Mouse (Mus musculus) 3T3-L1 (cell line): Measurements from ENCODE around the gene Spg20.

Source experiments
- DNase-seq: peaks from one replicate; pipeline ENCODE4 v3.0.0-alpha.2; 2015; ENCODE audit warnings: low read depth, low spot score

Spg20 gene

DNA sequence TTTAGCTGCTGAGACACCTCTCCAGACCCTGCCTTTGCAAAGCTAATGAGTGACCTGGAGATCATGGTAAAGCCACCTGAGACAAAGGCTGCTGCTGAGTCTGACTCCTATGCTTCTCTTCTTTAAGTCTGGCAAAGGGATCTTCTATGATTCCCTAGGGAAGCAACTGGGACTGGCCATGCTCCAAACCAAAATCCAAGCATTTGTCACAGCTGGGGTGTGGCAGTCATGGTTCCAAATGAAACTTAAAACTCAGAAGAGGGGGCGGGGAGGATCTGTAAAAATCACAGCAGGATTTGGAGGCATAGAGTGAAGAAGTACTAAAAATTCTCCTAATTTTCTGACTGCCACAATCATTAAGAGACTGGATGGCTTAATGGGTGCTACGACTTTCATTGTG, 14.7 kb upstream of the Spg20 start:
- peak; percentile 80 for DNase-seq

GRCm38 (mm10) chr3:55098014-55098413, 13.9 kb upstream of the Spg20 start:
- DNase-seq: no peak

DNA sequence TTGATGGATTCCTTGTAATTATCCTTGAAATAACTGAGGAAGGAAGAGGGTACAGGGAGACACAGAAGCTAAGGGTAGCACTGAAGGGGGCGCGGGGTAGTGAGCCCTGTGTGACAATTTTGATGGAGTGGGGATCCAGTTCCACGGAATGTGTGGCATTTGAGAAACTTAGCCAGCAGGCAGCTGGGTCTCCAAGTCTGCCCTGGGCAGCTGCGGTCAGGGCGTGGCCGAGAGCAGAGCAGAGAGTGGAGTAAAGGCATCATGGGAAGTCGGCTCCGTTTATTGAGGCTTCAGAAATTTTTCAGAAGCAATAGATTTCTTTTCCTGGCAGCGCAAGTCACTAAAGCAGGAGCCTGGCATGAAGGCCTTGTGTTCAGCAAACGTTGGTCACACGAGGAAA, 12.9 kb upstream of the Spg20 start:
- no peak for DNase-seq

- DNase-seq: peak; percentile 42
Measured at GRCm38 (mm10) chr3:55101092-55101491, 10.8 kb upstream of the Spg20 start.

GRCm38 (mm10) chr3:55105372-55106023, 6.4 kb upstream of the Spg20 start:
- no peak for DNase-seq

DNA sequence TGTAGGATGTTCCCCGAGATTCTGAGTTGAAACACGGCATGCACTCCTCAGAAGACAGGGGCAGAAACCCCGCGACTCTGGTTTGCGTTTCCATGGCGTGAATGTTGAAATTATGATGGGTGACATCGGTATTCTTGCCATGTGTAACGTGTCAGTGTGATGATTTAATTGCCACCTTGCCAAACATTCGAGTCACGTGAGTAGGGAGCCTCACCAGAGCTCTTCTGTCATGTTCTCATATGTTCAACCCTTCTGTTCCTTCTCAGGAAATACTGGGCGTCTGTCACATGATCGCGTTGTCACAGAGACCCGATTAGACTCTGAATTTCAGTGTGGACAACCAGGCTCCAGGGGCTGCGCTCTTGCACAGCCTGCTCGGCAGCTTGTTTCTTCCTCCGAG, 5.9 kb upstream of the Spg20 start:
- DNase-seq: no peak

DNA sequence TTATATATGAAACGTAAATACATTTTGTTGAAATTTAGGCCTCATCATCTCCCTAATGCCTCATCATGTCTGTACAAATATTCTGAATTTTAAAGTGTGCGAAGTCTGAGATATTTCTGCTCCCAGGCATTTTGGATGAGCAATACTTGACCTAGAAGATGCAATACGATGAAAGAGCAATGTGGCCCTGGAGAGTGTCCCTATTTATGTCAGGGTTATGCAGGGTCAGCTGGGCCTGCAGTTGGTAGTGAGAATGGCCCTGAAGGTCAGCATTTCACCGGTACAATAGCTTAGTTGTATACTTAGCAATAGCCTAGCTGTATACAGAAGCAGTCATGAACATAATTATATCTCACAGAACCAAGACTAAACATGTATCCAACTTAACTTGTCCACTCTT, 2.8 kb upstream of the Spg20 start:
- DNase-seq: no peak

DNA sequence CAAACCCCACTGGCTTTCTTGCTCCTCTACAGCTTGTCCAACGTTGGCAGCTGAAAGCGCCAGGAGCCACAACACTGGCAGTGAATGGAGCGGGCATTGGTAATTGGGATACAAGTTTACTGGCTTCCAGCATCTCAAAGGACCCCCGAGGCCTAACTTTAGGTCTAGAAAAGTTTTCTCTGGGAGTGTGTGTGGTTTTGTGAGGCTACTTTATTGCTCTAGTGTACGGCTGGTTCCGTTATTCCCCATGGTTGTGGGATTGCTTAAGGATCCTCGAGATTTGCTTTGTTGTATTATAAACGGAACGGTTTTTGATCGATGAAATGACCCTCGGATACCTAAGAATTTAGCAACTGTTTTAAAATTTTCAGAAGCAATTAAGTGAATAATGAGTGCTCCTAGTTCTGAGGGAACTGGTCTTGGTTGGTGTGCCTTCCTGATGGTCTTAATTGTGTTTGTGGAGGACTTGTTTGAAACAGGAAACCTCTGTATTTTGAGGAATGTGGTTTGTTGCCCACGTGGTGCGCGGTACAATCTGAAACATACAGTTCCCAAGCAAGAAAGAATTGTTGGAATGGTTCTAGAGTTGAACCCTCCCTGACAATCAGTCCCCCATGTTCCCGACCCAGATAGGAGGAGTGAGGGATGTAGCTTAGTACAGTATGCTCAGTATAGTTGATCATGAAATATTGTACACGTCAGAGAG, 955 bp downstream of the Spg20 start:
- DNase-seq: peak; percentile 85

GRCm38 (mm10) chr3:55114313-55115065, 2.6 kb downstream of the Spg20 start:
- DNase-seq: peak; percentile 99

DNA sequence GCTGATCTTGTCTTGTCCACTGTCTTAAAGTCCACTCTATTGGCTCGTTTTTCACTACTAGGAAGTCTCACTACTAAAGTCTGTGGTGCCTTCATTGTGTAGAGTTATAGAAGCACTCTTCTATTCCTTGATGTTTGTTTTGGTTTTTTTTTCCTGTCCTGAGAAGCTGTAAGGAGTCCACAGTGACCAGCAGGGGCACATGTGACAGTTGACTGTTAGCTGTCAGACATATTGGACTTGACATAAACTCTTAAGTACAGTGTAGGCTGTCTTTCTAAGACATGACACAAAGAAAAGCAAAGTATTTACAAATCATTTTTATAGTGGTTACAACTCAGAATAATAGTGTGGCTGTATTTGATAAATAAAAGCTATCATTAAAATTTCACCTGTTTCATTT, 3.2 kb downstream of the Spg20 start:
- DNase-seq: no peak

DNA sequence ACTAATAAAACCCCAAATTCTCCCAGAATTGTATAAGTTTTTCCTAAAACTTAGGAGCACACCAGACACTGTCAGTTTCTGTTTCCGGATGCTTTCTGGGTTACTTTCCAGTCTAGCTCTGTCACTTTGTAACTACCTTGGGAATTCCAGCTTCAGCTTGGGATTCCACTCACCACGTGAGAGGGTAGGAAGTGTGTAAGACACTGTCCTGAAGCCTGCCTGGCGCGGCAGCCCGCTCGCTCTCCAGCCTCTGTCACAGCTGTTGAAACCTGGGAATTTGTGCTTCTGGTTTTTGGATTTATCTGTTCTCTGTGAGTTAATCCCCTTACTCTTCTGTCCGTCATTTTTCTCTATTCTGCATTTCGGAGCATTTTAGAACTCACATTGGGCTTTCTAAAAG, 4.1 kb downstream of the Spg20 start:
- DNase-seq: no peak

- no peak for DNase-seq
Measured at GRCm38 (mm10) chr3:55119275-55119898, 7.5 kb downstream of the Spg20 start.

- DNase-seq: peak; percentile 46
Measured at GRCm38 (mm10) chr3:55122336-55122870, 10.5 kb downstream of the Spg20 start.

- no peak for DNase-seq
Measured at GRCm38 (mm10) chr3:55123064-55123463, 11.2 kb downstream of the Spg20 start.

- DNase-seq: no peak
Measured at GRCm38 (mm10) chr3:55129181-55129692, 17.3 kb downstream of the Spg20 start.

DNA sequence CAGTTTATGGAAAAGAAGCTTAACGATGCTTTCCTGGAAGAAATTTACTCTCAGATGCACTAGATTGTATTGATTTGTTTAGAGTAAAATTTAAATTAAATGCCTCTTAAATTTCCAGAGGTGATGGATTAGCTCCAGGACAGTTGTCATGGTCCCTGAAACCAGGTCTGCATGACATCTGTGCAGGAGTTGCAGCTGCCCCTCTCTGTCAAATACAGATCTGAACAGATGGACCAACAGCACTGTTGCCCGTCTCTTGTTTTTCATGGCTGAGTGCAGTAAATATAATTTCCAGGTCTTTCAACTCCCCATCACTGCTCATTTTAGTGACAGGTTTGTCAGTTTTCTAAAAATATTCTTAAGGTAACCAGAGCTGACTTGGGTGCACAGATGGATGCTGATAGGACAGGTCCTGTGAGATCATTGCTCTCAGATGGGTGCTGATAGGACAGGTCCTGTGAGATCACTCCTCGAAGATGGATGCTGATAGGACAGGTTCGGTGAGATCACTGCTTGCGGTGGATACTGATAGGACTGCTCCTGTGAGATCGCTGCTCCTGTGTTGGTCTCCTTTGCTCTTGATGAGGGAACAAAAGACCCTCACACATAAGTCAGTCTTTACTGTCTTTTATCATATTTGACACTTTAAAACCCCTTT, 19.8 kb downstream of the Spg20 start:
- no peak for DNase-seq

DNA sequence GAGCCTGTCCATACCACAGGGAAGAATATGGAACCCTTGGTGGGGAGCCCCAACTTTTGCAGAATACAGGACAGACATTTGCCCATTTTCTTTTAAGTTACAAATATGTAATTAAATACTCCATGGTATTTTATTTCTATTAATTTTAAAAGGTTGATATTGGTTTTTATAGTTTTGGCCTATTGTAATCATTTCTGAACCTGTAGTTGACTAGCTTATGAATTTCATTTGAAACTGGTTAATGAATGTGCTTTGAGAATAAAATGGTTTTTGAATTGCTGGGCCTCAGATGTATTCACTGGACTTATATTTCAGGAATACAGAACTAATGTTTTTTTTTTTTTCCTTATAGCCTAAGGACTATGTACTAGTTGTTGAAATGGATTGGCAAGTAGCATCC, 25.1 kb downstream of the Spg20 start, which contains the start of gene Ccdc169:
Ccdc169 (plus strand) TSS at position 301 of the 400 bp plus-strand sequence.
- no peak for DNase-seq

- DNase-seq: no peak
Measured at GRCm38 (mm10) chr3:55139837-55140236, 27.9 kb downstream of the Spg20 start.

GRCm38 (mm10) chr3:55141401-55141800, 29.5 kb downstream of the Spg20 start:
- DNase-seq: no peak

- DNase-seq: peak; percentile 78
Measured at GRCm38 (mm10) chr3:55144916-55145315, 33.0 kb downstream of the Spg20 start.

- no peak for DNase-seq
Measured at GRCm38 (mm10) chr3:55146441-55146840, 34.5 kb downstream of the Spg20 start.
